Mouse (Mus musculus): Measurements from ENCODE around the gene Rep15.

DNA sequence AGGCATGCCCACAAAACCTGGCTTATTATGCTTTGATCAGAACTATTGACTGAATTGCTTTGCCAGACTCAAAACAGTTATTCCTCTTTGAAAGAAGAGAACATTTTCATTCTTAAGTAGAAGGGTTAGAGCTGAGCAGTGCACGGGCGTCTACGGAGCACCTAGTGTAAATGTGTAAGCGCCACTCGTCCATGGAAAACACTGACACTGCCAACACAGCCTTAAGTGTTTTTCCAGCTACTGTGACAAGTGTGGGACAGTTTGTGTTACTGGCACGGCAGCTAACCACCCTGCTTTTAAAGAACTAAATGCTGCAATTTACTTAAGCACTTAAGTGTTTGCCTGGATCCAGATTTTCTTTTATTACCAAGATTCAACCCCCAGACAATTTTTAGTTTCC is 20.4 kb upstream of the Rep15 start:
- TF ChIP-seq EP300 (IDR thresholded peaks at IDR 0.05; ENCODE audit: insufficient read depth, low read depth, low read length) (no peak), CTCF (IDR thresholded peaks at IDR 0.05; ENCODE audit: low read depth, low read length) (no peak)
